Comparison of ENCODE assay signal across 22 mouse cellular contexts in the genomic region with DNA sequence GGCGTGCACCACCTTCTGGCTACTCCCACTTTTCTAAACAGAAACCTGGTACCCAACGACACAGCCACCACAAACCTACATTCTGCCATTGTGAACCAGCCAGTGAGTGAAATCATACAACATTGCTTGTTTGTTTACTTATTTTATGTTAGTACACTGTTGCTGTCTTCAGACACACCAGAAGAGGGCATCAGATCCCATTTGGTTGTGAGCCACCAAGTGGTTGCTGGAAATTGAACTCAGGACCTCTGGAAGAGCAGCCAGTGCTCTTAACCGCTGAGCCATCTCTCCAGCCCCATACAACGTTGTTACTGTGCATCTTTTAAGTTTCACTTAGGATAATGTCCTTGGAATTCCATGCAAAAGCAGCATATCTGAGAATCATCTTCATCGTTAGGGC. TPM values are rescaled to one million over a fixed set of nuclear protein-coding genes. Genes with fewer than 3 reads are reported as not detected.
"Had no signal": no experiment of that assay in that cellular context is flagged by ENCODE, and none has a peak within 500 bp of the region (broad histone marks: within the 10 kb centered on the region; RNA-seq: fewer than 3 reads in every experiment).

No protein-coding gene starts in this region.

- H3K9me3 ChIP-seq: liver, embryonic 15.5 days; midbrain, embryonic 12.5 days; midbrain, embryonic 15.5 days; neural tube, embryonic 13.5 days; stomach, embryonic 15.5 days had no signal

- H3K4me2 ChIP-seq: midbrain, embryonic 12.5 days; midbrain, embryonic 15.5 days; neural tube, embryonic 13.5 days; stomach, embryonic 15.5 days had no signal

- H3K36me3 ChIP-seq: liver, embryonic 15.5 days; midbrain, embryonic 12.5 days; midbrain, embryonic 15.5 days; neural tube, embryonic 13.5 days; stomach, embryonic 15.5 days had no signal

- H3K9ac ChIP-seq: midbrain, embryonic 12.5 days; midbrain, embryonic 15.5 days; neural tube, embryonic 13.5 days; stomach, embryonic 15.5 days had no signal

- H3K4me1 ChIP-seq: midbrain, embryonic 12.5 days; stomach, embryonic 15.5 days had no signal

- DNase-seq: kidney, adult 2 months; kidney, postnatal 25 days; lung, adult 2 months; lung, postnatal 14 days; lung, postnatal 4 days; retina, postnatal 1 day; right cerebral cortex, postnatal 25 days; spleen, adult 18-20 months; thymus, postnatal 25 days had no signal

- ATAC-seq: inflammation-experienced regulatory T-cells, adult 6 months; intestine, postnatal 0 days; midbrain, embryonic 15.5 days had no signal

- H3K27ac ChIP-seq: kidney, postnatal 0 days; midbrain, embryonic 12.5 days; midbrain, embryonic 15.5 days; neural tube, embryonic 13.5 days; stomach, embryonic 15.5 days had no signal

- H3K27me3 ChIP-seq: liver, embryonic 15.5 days; midbrain, embryonic 12.5 days; midbrain, embryonic 15.5 days; neural tube, embryonic 13.5 days; stomach, embryonic 15.5 days had no signal

- H3K4me3 ChIP-seq: midbrain, embryonic 12.5 days; midbrain, embryonic 15.5 days; myocyte; neural tube, embryonic 13.5 days; stomach, embryonic 15.5 days had no signal

RNA-seq across cellular contexts. Expression of gene Wasf3, which starts 55.2 kb away (rescaled TPM):
- total RNA-seq: megakaryocyte progenitor cell, adult 5-6 weeks; megakaryocyte-erythroid progenitor cell, adult 5-6 weeks; monocyte, adult 5-6 weeks; neutrophil, adult 5-6 weeks had no signal
- polyA plus RNA-seq: inflammation-experienced regulatory T-cells, adult 6 months; myocyte had no signal
